Mouse (Mus musculus) liver, postnatal 0 days (tissue): Measurements from ENCODE around the gene Elmo1. TPM values are rescaled to one million over a fixed set of nuclear protein-coding genes. Genes with fewer than 3 reads are reported as not detected.

ENCODE experiments used
- ATAC-seq: fragments of 200-750 bp; cut with Nextera tagmentation; 2 replicates; pipeline ENCODE4 v1.8.0; 2017; ENCODE audit warnings: mild to moderate bottlenecking, moderate library complexity
- DNase-seq: peaks from one replicate; pipeline ENCODE4 v3.0.0-alpha.2; 2016
- H3K27ac ChIP-seq: fragments of 300-500 bp; sonication (generic); 2 replicates; pipeline ENCODE4 v1.5.1; 2014; ENCODE audit warnings: antibody characterized with exemption, moderate library complexity, mild to moderate bottlenecking, low read depth
- H3K27me3 ChIP-seq: fragments of 300-500 bp; sonication (generic); 2 replicates; pipeline ENCODE4 v1.6.1; 2014; ENCODE audit warnings: low read length, control low read depth, mixed read lengths; ENCODE audit not compliant: insufficient read depth
- H3K36me3 ChIP-seq: fragments of 300-500 bp; sonication (generic); replicated peaks from 2 replicates; pipeline ENCODE4 v1.6.1; 2014; ENCODE audit warnings: mild to moderate bottlenecking, control low read depth, low read length, moderate library complexity, mixed read lengths; ENCODE audit not compliant: insufficient read depth
- H3K4me1 ChIP-seq: fragments of 300-500 bp; sonication (generic); 2 replicates; pipeline ENCODE4 v1.6.1; 2014; ENCODE audit warnings: antibody characterized with exemption, mild to moderate bottlenecking, control low read depth; ENCODE audit not compliant: insufficient read depth
- H3K4me2 ChIP-seq: fragments of 300-500 bp; sonication (generic); 2 replicates; pipeline ENCODE4 v1.6.1; 2014; ENCODE audit warnings: low read depth, mild to moderate bottlenecking, low read length, moderate library complexity, mixed read lengths
- H3K4me3 ChIP-seq: fragments of 300-500 bp; sonication (generic); 2 replicates; pipeline ENCODE4 v1.5.1; 2014; ENCODE audit warnings: low read depth, low read length
- H3K9ac ChIP-seq: fragments of 300-500 bp; sonication (generic); replicated peaks from 2 replicates; pipeline ENCODE4 v1.6.1; 2014; ENCODE audit warnings: mild to moderate bottlenecking, moderate library complexity
- H3K9me3 ChIP-seq: fragments of 300-500 bp; sonication (generic); 2 replicates; pipeline ENCODE4 v1.6.1; 2016; ENCODE audit warnings: mild to moderate bottlenecking, control low read depth, low read length, mixed read lengths
- CTCF ChIP-seq: sonication (generic); IDR thresholded peaks from 2 replicates; pipeline ENCODE4 v1.5.1; 2016; ENCODE audit warnings: antibody characterized with exemption, low read depth
- EP300 ChIP-seq: IDR thresholded peaks from 2 replicates; pipeline ENCODE4 v1.6.1; 2016; ENCODE audit warnings: antibody characterized with exemption, low read depth, mild to moderate bottlenecking
- WGBS: fragments of 180-500 bp; shearing (Covaris S2); extraction: QIAGEN DNeasy Blood & Tissue Kit; methylation state at CpG from one replicate; pipeline ENCODE4 v1.1.7; 2014; ENCODE audit not compliant: insufficient replicate concordance; 5-methylcytosine and 5-hydroxymethylcytosine counted together
- polyA plus RNA-seq: library from polyadenylated mRNA; unstranded; fragments of >200 nt; fragmentation: Nextera tagmentation; extraction: Ambion mirVana; gene quantifications from 2 replicates; pipeline ENCODE4 v1.2.1, GENCODE M21; 2015

Gene Elmo1
- polyA plus RNA-seq, 1 experiment from 2014 or later = 3.1 TPM

- H3K4me2 ChIP-seq = no peak overlapping the region
- DNase-seq (peak; percentile 15), ATAC-seq (no peak)
- H3K4me1 ChIP-seq = peaks cover 4% of the 10 kb centered on the region; the same call in 1 of the 2 replicates
- no peaks in the 10 kb centered on the region for H3K36me3 ChIP-seq
- no peak for TF ChIP-seq CTCF
- no peak for TF ChIP-seq EP300
- H3K9me3 ChIP-seq = no peaks in the 10 kb centered on the region
- H3K4me3 ChIP-seq = no peak overlapping the region
- H3K27ac ChIP-seq = no peak overlapping the region
- 57% methylated on average over 4 of the region's 4 CpGs for WGBS
- H3K9ac ChIP-seq = no peak overlapping the region
- H3K27me3 ChIP-seq = no peaks in the 10 kb centered on the region
Observed at GRCm38 (mm10) chr13:20525844-20526243, 435.4 kb downstream of the Elmo1 start.

GRCm38 (mm10) chr13:20537053-20537452 is 446.7 kb downstream of the Elmo1 start:
- 83% methylated on average over 1 of the region's 1 CpGs for WGBS
- TF ChIP-seq EP300 = no peak
- Histone ChIP-seq H3K9me3 (no peaks in the 10 kb centered on the region), H3K4me2 (no peak overlapping the region), H3K36me3 (no peaks in the 10 kb centered on the region), H3K4me3 (no peak overlapping the region), H3K27me3 (no peaks in the 10 kb centered on the region), H3K4me1 (no peaks in the 10 kb centered on the region), H3K9ac (no peak overlapping the region), H3K27ac (no peak overlapping the region)
- ATAC-seq = no peak
- DNase-seq = no peak

- Histone ChIP-seq H3K27ac (no peak overlapping the region), H3K4me3 (no peak overlapping the region), H3K27me3 (no peaks in the 10 kb centered on the region), H3K36me3 (no peaks in the 10 kb centered on the region), H3K4me2 (no peak overlapping the region), H3K4me1 (no peaks in the 10 kb centered on the region), H3K9me3 (no peaks in the 10 kb centered on the region), H3K9ac (no peak overlapping the region)
- TF ChIP-seq CTCF (no peak), EP300 (no peak)
- 71% methylated on average over 2 of the region's 2 CpGs for WGBS
- ATAC-seq (no peak), DNase-seq (no peak)
Observed at GRCm38 (mm10) chr13:20537487-20537886, 447.1 kb downstream of the Elmo1 start.

- no peaks in the 10 kb centered on the region for H3K9me3 ChIP-seq
- no peaks in the 10 kb centered on the region for H3K27me3 ChIP-seq
- WGBS = 61% methylated on average over 12 of the region's 12 CpGs
- no peak overlapping the region for H3K9ac ChIP-seq
- TF ChIP-seq EP300 = no peak
- TF ChIP-seq CTCF = no peak
- DNase-seq = no peak
- no peaks in the 10 kb centered on the region for H3K36me3 ChIP-seq
- ATAC-seq = no peak
- no peak overlapping the region for H3K4me3 ChIP-seq
- no peaks in the 10 kb centered on the region for H3K4me1 ChIP-seq
- no peak overlapping the region for H3K4me2 ChIP-seq
- no peak overlapping the region for H3K27ac ChIP-seq
Observed at GRCm38 (mm10) chr13:20538216-20539070, 448.0 kb downstream of the Elmo1 start.

GRCm38 (mm10) chr13:20539631-20540030 is 449.2 kb downstream of the Elmo1 start:
- no peaks in the 10 kb centered on the region for H3K4me1 ChIP-seq
- no peaks in the 10 kb centered on the region for H3K27me3 ChIP-seq
- H3K36me3 ChIP-seq = no peaks in the 10 kb centered on the region
- H3K9me3 ChIP-seq = no peaks in the 10 kb centered on the region
- no peak overlapping the region for H3K4me3 ChIP-seq
- no peak overlapping the region for H3K27ac ChIP-seq
- H3K4me2 ChIP-seq = no peak overlapping the region
- no peak for ATAC-seq
- no peak for DNase-seq
- no peak overlapping the region for H3K9ac ChIP-seq
- TF ChIP-seq EP300 = no peak
- TF ChIP-seq CTCF = no peak
- WGBS = 85% methylated on average over 2 of the region's 2 CpGs

GRCm38 (mm10) chr13:20546568-20547204 is 456.3 kb downstream of the Elmo1 start:
- H3K27ac ChIP-seq = no peak overlapping the region
- H3K4me3 ChIP-seq = no peak overlapping the region
- H3K4me1 ChIP-seq = no peaks in the 10 kb centered on the region
- H3K36me3 ChIP-seq = no peaks in the 10 kb centered on the region
- ATAC-seq (no peak), DNase-seq (no peak)
- 80% methylated on average over 12 of the region's 12 CpGs for WGBS
- H3K9ac ChIP-seq = no peak overlapping the region
- no peak for TF ChIP-seq CTCF
- TF ChIP-seq EP300 = no peak
- no peaks in the 10 kb centered on the region for H3K27me3 ChIP-seq
- H3K4me2 ChIP-seq = no peak overlapping the region
- H3K9me3 ChIP-seq = no peaks in the 10 kb centered on the region
